Mouse (Mus musculus): ENCODE measurements at regions not wholly inside any gene's neighbourhood (a gene's known extent, or its start where the extent isn't known, plus 50 kb on each side); places are given as distances from the start of the nearest gene placed in this dataset.

DNA sequence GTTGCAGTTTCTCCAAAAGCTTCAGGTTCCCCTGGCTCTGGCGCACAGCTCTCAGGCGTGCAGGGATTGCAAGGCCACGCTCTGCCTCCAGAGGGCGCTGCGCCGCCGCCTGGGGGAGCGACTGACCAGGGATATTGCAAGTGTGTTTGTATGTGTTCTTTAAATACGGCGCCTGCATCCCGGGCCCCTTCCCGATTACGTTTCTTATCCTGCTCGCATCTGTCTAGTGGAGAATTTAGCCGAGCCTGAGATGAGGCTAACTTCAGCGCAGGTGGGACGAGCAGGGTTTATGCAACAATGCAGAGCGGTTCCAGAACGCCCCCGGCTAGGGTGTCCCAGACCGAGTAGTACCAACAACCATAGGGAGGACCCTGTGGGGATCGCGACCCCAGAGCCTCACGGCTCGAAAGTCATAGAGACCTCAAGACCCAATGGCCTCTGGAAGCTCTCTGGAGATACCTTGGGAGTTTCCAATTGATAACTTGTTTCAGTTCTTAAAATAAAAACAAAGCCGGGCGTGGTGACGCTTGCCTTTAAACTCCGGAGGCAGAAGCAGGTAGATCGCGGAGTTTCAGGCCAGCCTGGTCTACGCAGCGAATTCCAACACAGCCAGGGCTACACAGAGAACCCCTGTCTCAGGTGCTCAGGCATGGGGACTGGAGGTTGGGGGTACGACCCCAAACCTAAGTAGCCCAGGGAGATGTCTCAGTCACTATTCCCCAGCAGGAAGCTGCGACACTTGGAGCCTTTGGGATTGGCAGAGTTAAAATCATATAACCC is 87.8 kb upstream of the Sertad2 start:
- TF ChIP-seq EP300 (IDR thresholded peaks at IDR 0.05; ENCODE audit: insufficient read depth, low read depth, low read length) = peak; percentile 33; the same call in 1 of the 2 replicates
- TF ChIP-seq POLR2A (IDR thresholded peaks at IDR 0.05; ENCODE audit: insufficient read depth, low read length) = no peak
- peak; percentile 98 for TF ChIP-seq CTCF (IDR thresholded peaks at IDR 0.05; ENCODE audit: low read depth, low read length)
